Mouse (Mus musculus) MEL (cell line): ENCODE results near the gene Pde4b.
"Not testable (repeated sequence)": the region's sequence is repeated elsewhere in the genome, so short reads cannot be mapped to it uniquely, and the experiment has no call there.

Source experiments
- CTCF ChIP-seq, 3 experiments: IDR thresholded peaks in 2 of 3; conservative IDR thresholded peaks in 1 of 3; 2 replicates each; pipeline ENCODE4 v1.5.1; 2011 to 2012; ENCODE audit warnings: low read length in 3 of 3, low read depth in 2 of 3, mild to moderate bottlenecking in 2 of 3, improper control_type of control experiment in 1 of 3, inconsistent platforms in 1 of 3, mixed read lengths in 1 of 3, moderate library complexity in 1 of 3; ENCODE audit not compliant: control insufficient read depth in 1 of 3, insufficient read depth in 1 of 3, poor library complexity in 1 of 3, severe bottlenecking in 1 of 3
- ELF1 ChIP-seq: IDR thresholded peaks from 2 replicates; pipeline ENCODE4 v1.6.1; 2014; ENCODE audit warnings: low read depth, mild to moderate bottlenecking, inconsistent platforms, low read length, improper control_type of control experiment, moderate library complexity
- MXI1 ChIP-seq: IDR thresholded peaks from 2 replicates; pipeline ENCODE4 v1.6.1; 2011; ENCODE audit warnings: mild to moderate bottlenecking, low read depth, low read length, improper control_type of control experiment
- POLR2AphosphoS5 ChIP-seq: IDR thresholded peaks from 2 replicates; pipeline ENCODE4 v1.6.1; 2012; ENCODE audit warnings: low read depth, borderline replicate concordance, mild to moderate bottlenecking, inconsistent platforms, low read length, moderate library complexity, mixed read lengths
- RAD21 ChIP-seq: IDR thresholded peaks from 2 replicates; pipeline ENCODE4 v1.6.1; 2011; ENCODE audit warnings: mild to moderate bottlenecking, low read depth, low read length, improper control_type of control experiment
- USF1 ChIP-seq: IDR thresholded peaks from 2 replicates; pipeline ENCODE4 v1.6.1; 2014; ENCODE audit warnings: low read depth, mild to moderate bottlenecking, inconsistent platforms, low read length, improper control_type of control experiment, moderate library complexity

GRCm38 (mm10) chr4:102494203-102494602, 406.9 kb downstream of the Pde4b start:
- not testable (repeated sequence) for TF ChIP-seq CTCF (IDR thresholded peaks at IDR 0.05 in 2 of 3, conservative IDR thresholded peaks at IDR 0.05 in 1 of 3; ENCODE audit: control insufficient read depth in 1 of 3, insufficient read depth in 1 of 3, low read depth in 2 of 3, low read length in 3 of 3, poor library complexity in 1 of 3, severe bottlenecking in 1 of 3); POLR2AphosphoS5; MXI1; RAD21; ELF1; USF1
